Mouse (Mus musculus): ENCODE data around the gene Arl5c. TPM values are rescaled to one million over a fixed set of nuclear protein-coding genes. Genes with fewer than 3 reads are reported as not detected.
A peak's percentile ranks its signal among the peaks of the same experiment; 100 is the strongest.

Arl5c gene
- polyA plus RNA-seq, 1 experiment from 2014 or later = 13.4 TPM

- H3K27me3 ChIP-seq (replicated peaks) = no peaks in the 10 kb centered on the region
- H3K4me1 ChIP-seq = peaks cover 11% of the 10 kb centered on the region
- H3K9me3 ChIP-seq = no peaks in the 10 kb centered on the region
- peaks cover 30% of the 10 kb centered on the region for H3K36me3 ChIP-seq
- peak overlapping the region; percentile 97 for H3K9ac ChIP-seq
- peak overlapping the region; percentile 87 for H3K4me3 ChIP-seq (replicated peaks)
- H3K4me2 ChIP-seq = peak overlapping the region; percentile 73
- no peak for ATAC-seq (ENCODE audit: insufficient read depth, low FRiP score, low read depth)
- H3K27ac ChIP-seq = peak overlapping the region; percentile 91
- 0% methylated on average over 18 of the region's 18 CpGs for WGBS
These were observed 31.3 kb upstream of the Arl5c start for GRCm38 (mm10) chr11:98027297-98027688.

- H3K36me3 ChIP-seq = peaks cover 30% of the 10 kb centered on the region
- H3K4me1 ChIP-seq = peaks cover 16% of the 10 kb centered on the region
- no peaks in the 10 kb centered on the region for H3K27me3 ChIP-seq (replicated peaks)
- H3K9ac ChIP-seq = peak within 1 kb of the TSS; percentile 97
- H3K4me3 ChIP-seq (replicated peaks) = peak within 1 kb of the TSS; percentile 87
- H3K4me2 ChIP-seq = peak within 1 kb of the TSS; percentile 73
- WGBS = under 1% methylated on average over 69 of the region's 69 CpGs
- H3K9me3 ChIP-seq = no peaks in the 10 kb centered on the region
- H3K27ac ChIP-seq = peak within 1 kb of the TSS; percentile 91
- ATAC-seq (ENCODE audit: insufficient read depth, low FRiP score, low read depth) = peak; percentile 75
These were observed 30.8 kb upstream of the Arl5c start, which contains the start of gene Rpl19 for GRCm38 (mm10) chr11:98026570-98027296. Gene Rpl19, plus strand, starts transcription at chr11:98026710.

- H3K4me3 ChIP-seq (replicated peaks) = peak overlapping the region; percentile 87
- no peaks in the 10 kb centered on the region for H3K27me3 ChIP-seq (replicated peaks)
- H3K36me3 ChIP-seq = peaks cover 28% of the 10 kb centered on the region
- peak overlapping the region; percentile 97 for H3K9ac ChIP-seq
- H3K27ac ChIP-seq = peak overlapping the region; percentile 91
- peaks cover 22% of the 10 kb centered on the region for H3K4me1 ChIP-seq
- 5% methylated on average over 15 of the region's 15 CpGs for WGBS
- H3K4me2 ChIP-seq = peak overlapping the region; percentile 73
- no peak for ATAC-seq (ENCODE audit: insufficient read depth, low FRiP score, low read depth)
- H3K9me3 ChIP-seq = no peaks in the 10 kb centered on the region
These were observed 30.2 kb upstream of the Arl5c start for GRCm38 (mm10) chr11:98026248-98026569.

GRCm38 (mm10) chr11:98024516-98024915 is 28.5 kb upstream of the Arl5c start:
- H3K9ac ChIP-seq = no peak overlapping the region
- H3K4me1 ChIP-seq = peaks cover 38% of the 10 kb centered on the region
- H3K9me3 ChIP-seq = no peaks in the 10 kb centered on the region

GRCm38 (mm10) chr11:98022555-98023371 is 26.8 kb upstream of the Arl5c start, which contains the start of gene Cacnb1:
Gene Cacnb1, minus strand, starts transcription at chr11:98023034.
- WGBS = under 1% methylated on average over 37 of the region's 52 CpGs

More at GRCm38 (mm10) chr11:98024516-98024915, 28.5 kb upstream of the Arl5c start:
- Histone ChIP-seq H3K27me3 (replicated peaks) (no peaks in the 10 kb centered on the region), H3K4me3 (replicated peaks) (no peak overlapping the region), H3K27ac (no peak overlapping the region), H3K36me3 (peaks cover 12% of the 10 kb centered on the region), H3K4me2 (no peak overlapping the region)
- ATAC-seq (ENCODE audit: insufficient read depth, low FRiP score, low read depth) = no peak
- 84% methylated on average over 3 of the region's 3 CpGs for WGBS

GRCm38 (mm10) chr11:98022253-98022554 is 26.2 kb upstream of the Arl5c start:
- H3K36me3 ChIP-seq = no peaks in the 10 kb centered on the region
- peaks cover 43% of the 10 kb centered on the region for H3K4me1 ChIP-seq
- peak overlapping the region; percentile 83 for H3K9ac ChIP-seq
- 1% methylated on average over 23 of the region's 23 CpGs for WGBS
- ATAC-seq (ENCODE audit: insufficient read depth, low FRiP score, low read depth) = no peak; the same call in 1 of the 2 replicates
- H3K27ac ChIP-seq = peak overlapping the region; percentile 84
- H3K9me3 ChIP-seq = no peaks in the 10 kb centered on the region
- peak overlapping the region; percentile 95 for H3K4me2 ChIP-seq
- H3K27me3 ChIP-seq (replicated peaks) = no peaks in the 10 kb centered on the region
- peak overlapping the region; percentile 77 for H3K4me3 ChIP-seq (replicated peaks)

More at GRCm38 (mm10) chr11:98022555-98023371, 26.8 kb upstream of the Arl5c start, which contains the start of gene Cacnb1:
- H3K4me3 ChIP-seq (replicated peaks) = peak within 1 kb of the TSS; percentile 77
- peak within 1 kb of the TSS; percentile 83 for H3K9ac ChIP-seq
- H3K27ac ChIP-seq = peak within 1 kb of the TSS; percentile 84
- H3K4me2 ChIP-seq = peak within 1 kb of the TSS; percentile 95
- ATAC-seq (ENCODE audit: insufficient read depth, low FRiP score, low read depth) = peak; percentile 20
- H3K4me1 ChIP-seq = peaks cover 43% of the 10 kb centered on the region
- no peaks in the 10 kb centered on the region for H3K36me3 ChIP-seq
- no peaks in the 10 kb centered on the region for H3K27me3 ChIP-seq (replicated peaks)
- H3K9me3 ChIP-seq = no peaks in the 10 kb centered on the region

- WGBS = 4% methylated on average over 34 of the region's 34 CpGs
- Histone ChIP-seq H3K4me1 (peaks cover 43% of the 10 kb centered on the region), H3K4me2 (peak overlapping the region; percentile 95)
These were observed 25.7 kb upstream of the Arl5c start for GRCm38 (mm10) chr11:98021565-98022252.

GRCm38 (mm10) chr11:98021118-98021517 is 25.1 kb upstream of the Arl5c start:
- H3K36me3 ChIP-seq = no peaks in the 10 kb centered on the region
- WGBS = 43% methylated on average over 2 of the region's 2 CpGs
- peaks cover 43% of the 10 kb centered on the region for H3K4me1 ChIP-seq
- H3K9me3 ChIP-seq = no peaks in the 10 kb centered on the region
- H3K27ac ChIP-seq = no peak overlapping the region
- no peak for ATAC-seq (ENCODE audit: insufficient read depth, low FRiP score, low read depth)
- H3K4me3 ChIP-seq (replicated peaks) = peak overlapping the region; percentile 77
- no peaks in the 10 kb centered on the region for H3K27me3 ChIP-seq (replicated peaks)
- H3K9ac ChIP-seq = no peak overlapping the region
- peak overlapping the region; percentile 95 for H3K4me2 ChIP-seq

More at GRCm38 (mm10) chr11:98021565-98022252, 25.7 kb upstream of the Arl5c start:
- Histone ChIP-seq H3K36me3 (no peaks in the 10 kb centered on the region), H3K27ac (peak overlapping the region; percentile 84), H3K9ac (peak overlapping the region; percentile 83), H3K4me3 (replicated peaks) (peak overlapping the region; percentile 77), H3K27me3 (replicated peaks) (no peaks in the 10 kb centered on the region), H3K9me3 (no peaks in the 10 kb centered on the region)
- ATAC-seq (ENCODE audit: insufficient read depth, low FRiP score, low read depth) = no peak

- H3K9me3 ChIP-seq = no peaks in the 10 kb centered on the region
- ATAC-seq (ENCODE audit: insufficient read depth, low FRiP score, low read depth) = no peak
- peak overlapping the region; percentile 95; the same call in 1 of the 2 replicates for H3K4me2 ChIP-seq
- H3K4me3 ChIP-seq (replicated peaks) = no peak overlapping the region
- peaks cover 38% of the 10 kb centered on the region for H3K4me1 ChIP-seq
- H3K27me3 ChIP-seq (replicated peaks) = no peaks in the 10 kb centered on the region
- no peak overlapping the region for H3K27ac ChIP-seq
- H3K36me3 ChIP-seq = no peaks in the 10 kb centered on the region
- H3K9ac ChIP-seq = no peak overlapping the region
- WGBS = 44% methylated on average over 1 of the region's 1 CpGs
These were observed 24.7 kb upstream of the Arl5c start for GRCm38 (mm10) chr11:98020710-98021109.

GRCm38 (mm10) chr11:98019883-98020610 is 24.1 kb upstream of the Arl5c start:
- 49% methylated on average over 8 of the region's 8 CpGs for WGBS
- no peaks in the 10 kb centered on the region for H3K9me3 ChIP-seq
- H3K9ac ChIP-seq = no peak overlapping the region
- no peak overlapping the region for H3K4me2 ChIP-seq
- no peaks in the 10 kb centered on the region for H3K27me3 ChIP-seq (replicated peaks)
- peaks cover 36% of the 10 kb centered on the region for H3K4me1 ChIP-seq
- ATAC-seq (ENCODE audit: insufficient read depth, low FRiP score, low read depth) = no peak
- H3K27ac ChIP-seq = no peak overlapping the region
- H3K4me3 ChIP-seq (replicated peaks) = no peak overlapping the region
- no peaks in the 10 kb centered on the region for H3K36me3 ChIP-seq

Data from stomach, embryonic 15.5 days (tissue).